ENCODE assay signal across 7 mouse cellular contexts in genomic region chr13:110643198-110643896, GRCm38 (mm10).
DNase-seq lines count a peak whose midpoint lies in the region; ATAC-seq lines count a peak whose summit lies in the region.

No protein-coding gene starts in this region.

- H3K9ac ChIP-seq in neural tube, embryonic 14.5 days (replicated peaks; ENCODE audit: low read depth, low read length) = no peak overlapping the region

- peak overlapping the region; percentile 12; the same call in 1 of the 2 replicates for H3K4me2 ChIP-seq in neural tube, embryonic 14.5 days (ENCODE audit: low read depth, low read length)

- no peaks in the 10 kb centered on the region for H3K9me3 ChIP-seq in heart, embryonic 10.5 days
- H3K9me3 ChIP-seq in neural tube, embryonic 14.5 days (ENCODE audit: control insufficient read depth, low read length) = no peaks in the 10 kb centered on the region

- H3K36me3 ChIP-seq in heart, embryonic 10.5 days = no peaks in the 10 kb centered on the region
- H3K36me3 ChIP-seq in neural tube, embryonic 14.5 days (ENCODE audit: control insufficient read depth, insufficient read depth, low read length) = no peaks in the 10 kb centered on the region

- no peaks in the 10 kb centered on the region for H3K27me3 ChIP-seq in heart, embryonic 10.5 days (ENCODE audit: insufficient read depth, poor library complexity, severe bottlenecking)
- H3K27me3 ChIP-seq in neural tube, embryonic 14.5 days (ENCODE audit: control insufficient read depth, insufficient read depth, low read length) = no peaks in the 10 kb centered on the region

- peak; percentile 46; the same call in 1 of the 2 replicates for ATAC-seq in neural tube, embryonic 14.5 days (ENCODE audit: low read depth)
- ATAC-seq in megakaryocyte progenitor cell, adult 5-6 weeks (replicated peaks; ENCODE audit: poor library complexity) = no peak

- H3K4me3 ChIP-seq in heart, embryonic 10.5 days = 0 out of 2 replicates have a peak overlapping the region, but pooled peaks have one; percentile 16
- no peak overlapping the region for H3K4me3 ChIP-seq in neural tube, embryonic 14.5 days (ENCODE audit: low read depth, low read length)

- 44% methylated on average over 11 of the region's 11 CpGs for WGBS in heart, embryonic 10.5 days
- WGBS in neural tube, embryonic 14.5 days = 26% methylated on average over 11 of the region's 11 CpGs

- DNase-seq in ovary, adult 18-20 months (ENCODE audit: low spot score) = peak; percentile 9
- no peak for DNase-seq in ovary, postnatal 14 days (ENCODE audit: low spot score)
- peak; percentile 43 for DNase-seq in cerebellum, adult 9-10 months
- no peak for DNase-seq in heart, embryonic 10.5 days (ENCODE audit: low spot score)
- peak; percentile 48 for DNase-seq in kidney, postnatal 14 days

- peak overlapping the region; percentile 65; the same call in 1 of the 2 replicates for H3K27ac ChIP-seq in heart, embryonic 10.5 days
- H3K27ac ChIP-seq in neural tube, embryonic 14.5 days (ENCODE audit: low read depth, low read length) = no peak overlapping the region

- H3K4me1 ChIP-seq in heart, embryonic 10.5 days = peaks cover 10% of the 10 kb centered on the region; the same call in 1 of the 2 replicates
- H3K4me1 ChIP-seq in neural tube, embryonic 14.5 days (ENCODE audit: control insufficient read depth, insufficient read depth, low read length) = no peaks in the 10 kb centered on the region

Comparison
In these comparisons a context has a peak if more than half of its experiments do, and no peak if none do; other contexts are left out.
1. DNase-seq: peak in ovary, adult 18-20 months (single experiment), cerebellum, adult 9-10 months (single experiment) and kidney, postnatal 14 days (single experiment); none in ovary, postnatal 14 days (single experiment) and heart, embryonic 10.5 days (single experiment).